In genomic region chr3:103920094-103920493, GRCm38 (mm10) we compare ENCODE assay signal across 19 mouse cellular contexts. TPM values are rescaled to one million over a fixed set of nuclear protein-coding genes. Genes with fewer than 3 reads are reported as not detected.
A peak's percentile ranks its signal among the peaks of the same experiment; 100 is the strongest.
DNase-seq lines count a peak whose midpoint lies in the region; ATAC-seq and TF ChIP-seq lines count a peak whose summit lies in the region.
"Had no signal": no experiment of that assay in that cellular context is flagged by ENCODE, and none has a peak within 500 bp of the region (broad histone marks: within the 10 kb centered on the region; RNA-seq: fewer than 3 reads in every experiment).

No protein-coding gene starts in this region.

- intact Hi-C loops in heart, postnatal 25 days (cut with DNase I), result no loop called here

- peaks cover 56% of the 10 kb centered on the region for H3K79me2 ChIP-seq in MEL (ENCODE audit: control insufficient read depth, insufficient read depth, low read length, poor library complexity)

- H3K4me3 ChIP-seq in MEL (ENCODE audit: control insufficient read depth in 1 of 2, insufficient read depth in 1 of 2, low read depth in 2 of 2, low read length in 2 of 2), result no peak overlapping the region
- H3K4me3 ChIP-seq in liver, embryonic 12.5 days, result no peak overlapping the region
- no peak overlapping the region for H3K4me3 ChIP-seq in cerebellum, adult 2 months (replicated peaks; ENCODE audit: insufficient read depth, low read depth, low read length)
- no peak overlapping the region for H3K4me3 ChIP-seq in hindbrain, embryonic 16.5 days (ENCODE audit: low read length)
- H3K4me3 ChIP-seq: embryonic facial prominence, embryonic 13.5 days; forebrain, embryonic 12.5 days; heart, embryonic 12.5 days; hindbrain, embryonic 15.5 days had no signal

- TF ChIP-seq RAD21 in MEL (IDR thresholded peaks at IDR 0.05; ENCODE audit: low read depth, low read length), result no peak

- WGBS in liver, embryonic 12.5 days (ENCODE audit: insufficient replicate concordance), result 59% methylated on average over 1 of the region's 1 CpGs
- WGBS in cerebellum, adult 2 months, result 88% methylated on average over 1 of the region's 1 CpGs
- WGBS in hindbrain, embryonic 16.5 days, result 94% methylated on average over 1 of the region's 1 CpGs

- no peak for TF ChIP-seq POLR2A in MEL (IDR thresholded peaks at IDR 0.05; ENCODE audit: control insufficient read depth in 1 of 2, insufficient read depth in 1 of 2, low read depth in 1 of 2, low read length in 2 of 2, poor library complexity in 1 of 2)
- TF ChIP-seq POLR2A in cerebellum, adult 2 months (IDR thresholded peaks at IDR 0.05; ENCODE audit: borderline replicate concordance, insufficient read depth, low read length), result no peak

- H3K36me3 ChIP-seq in MEL (ENCODE audit: control insufficient read depth in 1 of 2, insufficient read depth in 2 of 2, low read length in 2 of 2), result peaks cover 4 to 46% of the 10 kb centered on the region in 2 experiments; a peak in 3 of 4 replicates
- 0 out of 2 replicates have a peak, but pooled peaks cover 3% of the 10 kb centered on the region for H3K36me3 ChIP-seq in liver, embryonic 12.5 days
- H3K36me3 ChIP-seq in hindbrain, embryonic 16.5 days (ENCODE audit: control insufficient read depth, insufficient read depth, low read length), result no peaks in the 10 kb centered on the region
- H3K36me3 ChIP-seq: embryonic facial prominence, embryonic 13.5 days; forebrain, embryonic 12.5 days; heart, embryonic 12.5 days; hindbrain, embryonic 15.5 days had no signal

- no peak overlapping the region for H3K4me2 ChIP-seq in liver, embryonic 12.5 days
- no peak overlapping the region for H3K4me2 ChIP-seq in hindbrain, embryonic 16.5 days (ENCODE audit: low read length)
- H3K4me2 ChIP-seq: embryonic facial prominence, embryonic 13.5 days; forebrain, embryonic 12.5 days; heart, embryonic 12.5 days; hindbrain, embryonic 15.5 days had no signal

- no peak for TF ChIP-seq CTCF in MEL (IDR thresholded peaks at IDR 0.05 in 2 of 3, conservative IDR thresholded peaks at IDR 0.05 in 1 of 3; ENCODE audit: control insufficient read depth in 1 of 3, insufficient read depth in 1 of 3, low read depth in 2 of 3, low read length in 3 of 3, poor library complexity in 1 of 3, severe bottlenecking in 1 of 3)
- TF ChIP-seq CTCF in cerebellum, adult 2 months (IDR thresholded peaks at IDR 0.05; ENCODE audit: borderline replicate concordance, insufficient read depth, low read depth, low read length), result no peak

- H3K4me1 ChIP-seq in MEL (ENCODE audit: control insufficient read depth in 1 of 2, insufficient read depth in 2 of 2, low read length in 2 of 2), result peaks cover 13 to 37% of the 10 kb centered on the region in 2 experiments
- H3K4me1 ChIP-seq in liver, embryonic 12.5 days, result peaks cover 60% of the 10 kb centered on the region
- peaks cover 2% of the 10 kb centered on the region; the same call in 1 of the 2 replicates for H3K4me1 ChIP-seq in cerebellum, adult 2 months (ENCODE audit: control insufficient read depth, insufficient read depth, low read length)
- peaks cover 11% of the 10 kb centered on the region for H3K4me1 ChIP-seq in hindbrain, embryonic 16.5 days (ENCODE audit: control insufficient read depth, insufficient read depth, low read depth, low read length)

- 0 out of 2 replicates have a peak, but pooled peaks have one; percentile 53 for ATAC-seq in liver, embryonic 12.5 days
- ATAC-seq in hindbrain, embryonic 16.5 days, result no peak
- ATAC-seq: forebrain, postnatal 0 days; inflammation-experienced regulatory T-cells, adult 6 months had no signal

- TF ChIP-seq EP300 in MEL (IDR thresholded peaks at IDR 0.05; ENCODE audit: low read depth in 1 of 2, low read length in 2 of 2), result no peak

- H3K27me3 ChIP-seq in MEL (ENCODE audit: control insufficient read depth in 1 of 2, insufficient read depth in 2 of 2, low read length in 2 of 2), result no peaks in the 10 kb centered on the region
- no peaks in the 10 kb centered on the region for H3K27me3 ChIP-seq in liver, embryonic 12.5 days (replicated peaks)
- H3K27me3 ChIP-seq in cerebellum, adult 2 months (ENCODE audit: control insufficient read depth, insufficient read depth, low read length), result no peaks in the 10 kb centered on the region
- no peaks in the 10 kb centered on the region for H3K27me3 ChIP-seq in hindbrain, embryonic 16.5 days (replicated peaks; ENCODE audit: control insufficient read depth, insufficient read depth, low read length)
- H3K27me3 ChIP-seq: embryonic facial prominence, embryonic 13.5 days; forebrain, embryonic 12.5 days; heart, embryonic 12.5 days; hindbrain, embryonic 15.5 days had no signal

- peak; percentile 58 for DNase-seq in heart, adult 11 months
- DNase-seq in heart, postnatal 25 days (ENCODE audit: low spot score), result no peak
- no peak for DNase-seq in MEL (ENCODE audit: low read depth, low spot score)
- DNase-seq in layer of hippocampus, adult 9-10 months (ENCODE audit: low spot score), result no peak
- DNase-seq in cerebellum, adult 2 months, result no peak
- DNase-seq: adrenal gland, adult 2 months; adrenal gland, postnatal 36 days; cerebellum, adult 8-10 months; cerebellum, postnatal 14 days; forebrain, postnatal 0 days; gastrocnemius, postnatal 14 days; heart, postnatal 36 days had no signal

- no peak overlapping the region for H3K9ac ChIP-seq in MEL (ENCODE audit: control insufficient read depth, low read depth, low read length, poor library complexity, severe bottlenecking)
- H3K9ac ChIP-seq in liver, embryonic 12.5 days, result peak overlapping the region; percentile 5; the same call in 1 of the 2 replicates
- H3K9ac ChIP-seq in hindbrain, embryonic 16.5 days (ENCODE audit: low read depth, low read length), result no peak overlapping the region
- H3K9ac ChIP-seq: embryonic facial prominence, embryonic 13.5 days; forebrain, embryonic 12.5 days; forebrain, postnatal 0 days; heart, embryonic 12.5 days; hindbrain, embryonic 15.5 days had no signal

- H3K9me3 ChIP-seq in MEL (replicated peaks; ENCODE audit: insufficient read depth, low read length), result no peaks in the 10 kb centered on the region
- no peaks in the 10 kb centered on the region for H3K9me3 ChIP-seq in liver, embryonic 12.5 days (replicated peaks)
- H3K9me3 ChIP-seq in hindbrain, embryonic 16.5 days (ENCODE audit: control insufficient read depth, low read length), result no peaks in the 10 kb centered on the region
- H3K9me3 ChIP-seq: embryonic facial prominence, embryonic 13.5 days; forebrain, embryonic 12.5 days; heart, embryonic 12.5 days; hindbrain, embryonic 15.5 days had no signal

- H3K27ac ChIP-seq in MEL (ENCODE audit: control insufficient read depth, low read depth, low read length), result no peak overlapping the region
- no peak overlapping the region for H3K27ac ChIP-seq in liver, embryonic 12.5 days
- no peak overlapping the region for H3K27ac ChIP-seq in cerebellum, adult 2 months (ENCODE audit: insufficient read depth, low read length)
- no peak overlapping the region for H3K27ac ChIP-seq in hindbrain, embryonic 16.5 days (ENCODE audit: low read depth, low read length)
- H3K27ac ChIP-seq: embryonic facial prominence, embryonic 13.5 days; forebrain, embryonic 12.5 days; hindbrain, embryonic 15.5 days had no signal

TF ChIP-seq in MEL, 35 proteins besides CTCF, POLR2A, EP300 and RAD21:
- TF ChIP-seq TAL1 (IDR thresholded peaks at IDR 0.05; ENCODE audit: low read length), result peak; percentile 71
- no peak for TF ChIP-seq KAT2A (conservative IDR thresholded peaks at IDR 0.05; ENCODE audit: low read depth, low read length)
- TF ChIP-seq ELF1 (IDR thresholded peaks at IDR 0.05; ENCODE audit: low read depth, low read length), result no peak
- no peak for TF ChIP-seq CHD2 (IDR thresholded peaks at IDR 0.05; ENCODE audit: low read length)

RNA-seq across cellular contexts. Expression of gene Rsbn1, which starts 6.2 kb away (rescaled TPM):
- total RNA-seq in heart, postnatal 25 days (2021), result 1 to 10 TPM; 6.7 to 8.7 TPM
- 10.5 and 12.2 TPM in 2 replicates for total RNA-seq in MEL (2012; rRNA removed)
- polyA plus RNA-seq in MEL (2012; ENCODE audit: insufficient read depth in 1 of 2, insufficient read length in 2 of 2, low read depth in 1 of 2, low replicate concordance in 2 of 2, missing spikeins in 1 of 2), result 10 to 100 TPM; 10.8 to 37.3 TPM
- polyA plus RNA-seq in liver, embryonic 12.5 days (2016; fragmentation: Nextera tagmentation; extraction: Ambion mirVana), result 6.7 and 7.2 TPM in 2 replicates
- polyA plus RNA-seq in cerebellum, adult 2 months (2012; rRNA removed), result 14.5 and 15.2 TPM in 2 replicates
- polyA plus RNA-seq in hindbrain, embryonic 16.5 days (2015; fragmentation: Nextera tagmentation; extraction: Ambion mirVana), result 15.4 and 17.4 TPM in 2 replicates

RNA-seq across cellular contexts. Expression of gene Phtf1, which starts 47.8 kb away (rescaled TPM):
- 1 to 10 TPM; 6.9 to 9.8 TPM for total RNA-seq in heart, postnatal 25 days (2021)
- total RNA-seq in MEL (2012; rRNA removed), result 19.7 and 20.0 TPM in 2 replicates
- polyA plus RNA-seq in MEL (2012; ENCODE audit: insufficient read depth in 1 of 2, insufficient read length in 2 of 2, low read depth in 1 of 2, low replicate concordance in 2 of 2, missing spikeins in 1 of 2), result 10 to 100 TPM in 1 of 2 experiments, not detected in 1; 23.4 TPM
- 13.2 TPM in 2 replicates for polyA plus RNA-seq in liver, embryonic 12.5 days (2016; fragmentation: Nextera tagmentation; extraction: Ambion mirVana)
- polyA plus RNA-seq in cerebellum, adult 2 months (2012; rRNA removed), result 22.2 and 24.7 TPM in 2 replicates
- polyA plus RNA-seq in hindbrain, embryonic 16.5 days (2015; fragmentation: Nextera tagmentation; extraction: Ambion mirVana), result 19.4 and 22.3 TPM in 2 replicates
